Mouse (Mus musculus): ENCODE results near the gene Ube2ql1. TPM values are rescaled to one million over a fixed set of nuclear protein-coding genes. Genes with fewer than 3 reads are reported as not detected.

Gene Ube2ql1
- polyA plus RNA-seq, 1 experiment from 2014 or later = 0.70 TPM

- ATAC-seq (ENCODE audit: insufficient number of reproducible peaks, low FRiP score) = no peak
- Histone ChIP-seq H3K9me3 (replicated peaks) (0 out of 2 replicates have a peak, but pooled peaks cover 6% of the 10 kb centered on the region), H3K4me2 (no peak overlapping the region), H3K36me3 (no peaks in the 10 kb centered on the region), H3K4me3 (no peak overlapping the region), H3K27me3 (replicated peaks) (no peaks in the 10 kb centered on the region), H3K9ac (no peak overlapping the region), H3K27ac (ENCODE audit: poor library complexity, severe bottlenecking) (no peak overlapping the region), H3K4me1 (replicated peaks) (no peaks in the 10 kb centered on the region)
- 83% methylated on average over 10 of the region's 10 CpGs for WGBS
Measured at GRCm38 (mm10) chr13:69672565-69672964, 67.1 kb downstream of the Ube2ql1 start.

- 77% methylated on average over 5 of the region's 5 CpGs for WGBS
- ATAC-seq (ENCODE audit: insufficient number of reproducible peaks, low FRiP score) = no peak
- H3K9me3 ChIP-seq (replicated peaks) = 0 out of 2 replicates have a peak, but pooled peaks cover 6% of the 10 kb centered on the region
- H3K4me1 ChIP-seq (replicated peaks) = no peaks in the 10 kb centered on the region
- H3K27ac ChIP-seq (ENCODE audit: poor library complexity, severe bottlenecking) = no peak overlapping the region
- no peaks in the 10 kb centered on the region for H3K36me3 ChIP-seq
- no peak overlapping the region for H3K4me2 ChIP-seq
- H3K27me3 ChIP-seq (replicated peaks) = no peaks in the 10 kb centered on the region
- H3K9ac ChIP-seq = no peak overlapping the region
- no peak overlapping the region for H3K4me3 ChIP-seq
Measured at GRCm38 (mm10) chr13:69672121-69672520, 67.6 kb downstream of the Ube2ql1 start.

- Histone ChIP-seq H3K9me3 (replicated peaks) (no peaks in the 10 kb centered on the region), H3K9ac (no peak overlapping the region), H3K4me3 (no peak overlapping the region), H3K36me3 (no peaks in the 10 kb centered on the region), H3K27me3 (replicated peaks) (no peaks in the 10 kb centered on the region), H3K27ac (ENCODE audit: poor library complexity, severe bottlenecking) (no peak overlapping the region), H3K4me2 (no peak overlapping the region), H3K4me1 (replicated peaks) (no peaks in the 10 kb centered on the region)
- 66% methylated on average over 3 of the region's 3 CpGs for WGBS
- ATAC-seq (ENCODE audit: insufficient number of reproducible peaks, low FRiP score) = no peak
Measured at GRCm38 (mm10) chr13:69654508-69654907, 85.2 kb downstream of the Ube2ql1 start.

Other genes starting within 250 kb of the Ube2ql1 start
- gene Nsun2, start 206.1 kb downstream of the Ube2ql1 start, polyA plus RNA-seq (2016; fragmentation: Nextera tagmentation; extraction: Ambion mirVana) = 77.9 and 81.6 TPM in 2 replicates
- gene Tent4a, start 205.3 kb downstream of the Ube2ql1 start, polyA plus RNA-seq (2016; fragmentation: Nextera tagmentation; extraction: Ambion mirVana) = 3.9 and 4.0 TPM in 2 replicates
- gene Srd5a1, start 128.4 kb downstream of the Ube2ql1 start, polyA plus RNA-seq (2016; fragmentation: Nextera tagmentation; extraction: Ambion mirVana) = 7.2 and 8.1 TPM in 2 replicates
- gene Med10, start 62.5 kb upstream of the Ube2ql1 start, polyA plus RNA-seq (2016; fragmentation: Nextera tagmentation; extraction: Ambion mirVana) = 105 and 106 TPM in 2 replicates